Mouse (Mus musculus): ENCODE measurements around the gene A930002H24Rik. TPM values are rescaled to one million over a fixed set of nuclear protein-coding genes. Genes with fewer than 3 reads are reported as not detected.
"Not testable (repeated sequence)": the region's sequence is repeated elsewhere in the genome, so short reads cannot be mapped to it uniquely, and the experiment has no call there.

A930002H24Rik gene
- polyA plus RNA-seq, 1 experiment from 2014 or later: 1.8 TPM

GRCm38 (mm10) chr17:63857023-63857544 lies 6.5 kb downstream of the A930002H24Rik start:
- Histone ChIP-seq H3K4me1 (replicated peaks) (no peaks in the 10 kb centered on the region), H3K4me2 (replicated peaks) (no peak overlapping the region), H3K9ac (no peak overlapping the region), H3K27me3 (replicated peaks) (no peaks in the 10 kb centered on the region), H3K27ac (no peak overlapping the region), H3K36me3 (no peaks in the 10 kb centered on the region), H3K4me3 (replicated peaks) (no peak overlapping the region), H3K9me3 (no peaks in the 10 kb centered on the region)
- no peak for ATAC-seq
- 92% methylated on average over 7 of the region's 7 CpGs for WGBS

DNA sequence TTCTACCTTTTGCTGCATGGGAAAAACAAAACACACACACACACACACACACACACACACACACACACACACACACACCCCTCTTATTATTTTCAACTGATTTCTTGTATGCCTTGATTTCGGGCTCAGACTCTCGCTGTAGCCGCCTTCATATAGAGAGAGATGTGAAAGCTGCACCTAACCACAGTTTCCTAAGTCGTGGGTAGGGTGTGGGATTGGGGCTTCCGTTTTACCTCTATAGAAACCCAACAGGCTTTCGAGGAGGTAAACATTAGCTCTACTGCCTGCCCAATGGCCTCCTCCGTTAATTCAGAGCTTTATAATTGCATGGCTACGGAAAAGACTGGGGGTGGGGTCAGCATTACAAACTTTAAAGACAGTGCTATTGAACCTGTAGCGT lies 13.6 kb downstream of the A930002H24Rik start:
- Histone ChIP-seq H3K4me2 (replicated peaks) (0 out of 2 replicates have a peak overlapping the region, but pooled peaks have one; percentile 58), H3K27me3 (replicated peaks) (no peaks in the 10 kb centered on the region), H3K9me3 (no peaks in the 10 kb centered on the region), H3K36me3 (no peaks in the 10 kb centered on the region), H3K27ac (no peak overlapping the region), H3K4me3 (replicated peaks) (no peak overlapping the region), H3K4me1 (replicated peaks) (no peaks in the 10 kb centered on the region), H3K9ac (no peak overlapping the region)
- WGBS: 87% methylated on average over 9 of the region's 9 CpGs
- ATAC-seq: peak; percentile 26; the same call in 1 of the 2 replicates

DNA sequence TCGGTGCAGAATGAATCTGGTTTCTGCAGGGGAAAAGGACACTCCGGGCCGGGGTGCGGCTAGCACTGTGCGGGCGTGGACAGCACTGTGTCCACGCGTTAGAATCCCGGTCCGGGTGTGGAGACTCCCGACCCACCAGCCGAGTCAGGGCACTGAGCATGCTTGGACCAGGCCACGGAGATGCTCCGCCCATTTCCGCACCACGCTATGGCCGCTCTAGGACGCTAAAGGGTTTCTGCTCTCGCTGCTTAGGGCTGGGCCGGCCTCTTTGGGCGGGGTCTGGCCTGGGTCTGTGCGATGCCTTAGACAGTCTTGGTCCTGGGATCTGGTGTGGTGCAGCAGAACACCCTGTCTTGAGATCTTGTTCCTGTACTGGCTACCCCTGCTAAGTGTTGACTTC lies 14.0 kb downstream of the A930002H24Rik start:
- 2% methylated on average over 22 of the region's 22 CpGs for WGBS
- H3K27ac ChIP-seq: peak overlapping the region; percentile 65; the same call in 1 of the 2 replicates

DNA sequence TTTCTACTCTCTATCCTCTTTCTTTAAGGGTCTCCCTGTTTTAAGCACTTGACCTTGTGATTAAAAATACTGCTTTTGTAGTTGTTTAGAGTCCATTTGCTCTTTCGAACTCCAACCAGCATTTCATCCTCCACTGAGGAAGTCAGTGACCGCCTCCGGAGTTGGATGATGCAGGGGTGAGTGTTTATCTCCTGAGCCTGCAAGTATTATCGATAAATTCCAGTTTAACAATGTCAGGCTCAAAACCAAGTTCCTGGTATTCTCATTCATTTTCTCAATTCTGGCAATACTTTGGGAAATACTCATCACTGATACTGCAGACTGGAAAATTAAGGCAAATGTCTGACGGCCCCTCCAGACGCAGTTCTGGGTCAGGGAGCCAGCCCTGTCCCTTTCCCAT lies 14.4 kb downstream of the A930002H24Rik start:
- Histone ChIP-seq H3K27ac (peak overlapping the region; percentile 65; the same call in 1 of the 2 replicates), H3K9me3 (no peaks in the 10 kb centered on the region), H3K27me3 (replicated peaks) (no peaks in the 10 kb centered on the region), H3K4me2 (replicated peaks) (peak overlapping the region; percentile 58), H3K9ac (peak overlapping the region; percentile 68), H3K4me3 (replicated peaks) (peak overlapping the region; percentile 58), H3K4me1 (replicated peaks) (no peaks in the 10 kb centered on the region), H3K36me3 (no peaks in the 10 kb centered on the region)
- WGBS: 2% methylated on average over 6 of the region's 6 CpGs
- peak; percentile 61 for ATAC-seq

More for the DNA sequence above, 14.0 kb downstream of the A930002H24Rik start:
- Histone ChIP-seq H3K4me2 (replicated peaks) (peak overlapping the region; percentile 58), H3K27me3 (replicated peaks) (no peaks in the 10 kb centered on the region), H3K36me3 (no peaks in the 10 kb centered on the region), H3K4me1 (replicated peaks) (no peaks in the 10 kb centered on the region), H3K9ac (peak overlapping the region; percentile 68), H3K9me3 (no peaks in the 10 kb centered on the region), H3K4me3 (replicated peaks) (peak overlapping the region; percentile 58)
- peak; percentile 100 for ATAC-seq

- H3K4me3 ChIP-seq (replicated peaks); H3K27me3 ChIP-seq (replicated peaks); H3K4me2 ChIP-seq (replicated peaks); H3K27ac ChIP-seq; H3K9me3 ChIP-seq; H3K36me3 ChIP-seq; H3K4me1 ChIP-seq (replicated peaks); H3K9ac ChIP-seq; ATAC-seq: not testable (repeated sequence)
- whole genome bisulfite sequencing: 94% methylated on average over 3 of the region's 3 CpGs
Measured at GRCm38 (mm10) chr17:63845766-63846165, 17.8 kb downstream of the A930002H24Rik start.

DNA sequence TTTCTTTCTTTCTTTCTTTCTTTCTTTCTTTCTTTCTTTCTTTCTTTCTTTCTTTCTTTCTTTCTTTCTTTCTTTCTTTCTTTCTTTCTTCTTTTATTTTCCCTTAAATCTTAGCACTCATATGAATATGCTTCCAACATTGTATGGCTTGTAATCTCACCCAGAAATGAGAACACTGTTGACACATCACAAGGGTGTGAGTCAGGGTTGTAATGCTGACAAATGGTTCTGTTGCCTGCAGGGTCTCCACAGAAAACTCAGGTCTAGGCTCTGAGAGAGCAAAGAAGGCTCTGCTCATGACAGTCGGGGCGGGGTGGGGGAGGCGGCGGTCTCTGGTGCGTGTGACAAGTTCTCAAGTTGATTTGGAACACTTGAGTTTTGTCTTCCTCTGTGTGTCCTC lies 18.7 kb downstream of the A930002H24Rik start:
- H3K4me3 ChIP-seq (replicated peaks): no peak overlapping the region
- no peak overlapping the region for H3K9ac ChIP-seq
- no peaks in the 10 kb centered on the region for H3K4me1 ChIP-seq (replicated peaks)
- H3K27ac ChIP-seq: no peak overlapping the region
- no peaks in the 10 kb centered on the region for H3K9me3 ChIP-seq
- 82% methylated on average over 5 of the region's 5 CpGs for WGBS
- H3K27me3 ChIP-seq (replicated peaks): no peaks in the 10 kb centered on the region
- H3K36me3 ChIP-seq: no peaks in the 10 kb centered on the region
- no peak for ATAC-seq
- H3K4me2 ChIP-seq (replicated peaks): no peak overlapping the region

DNA sequence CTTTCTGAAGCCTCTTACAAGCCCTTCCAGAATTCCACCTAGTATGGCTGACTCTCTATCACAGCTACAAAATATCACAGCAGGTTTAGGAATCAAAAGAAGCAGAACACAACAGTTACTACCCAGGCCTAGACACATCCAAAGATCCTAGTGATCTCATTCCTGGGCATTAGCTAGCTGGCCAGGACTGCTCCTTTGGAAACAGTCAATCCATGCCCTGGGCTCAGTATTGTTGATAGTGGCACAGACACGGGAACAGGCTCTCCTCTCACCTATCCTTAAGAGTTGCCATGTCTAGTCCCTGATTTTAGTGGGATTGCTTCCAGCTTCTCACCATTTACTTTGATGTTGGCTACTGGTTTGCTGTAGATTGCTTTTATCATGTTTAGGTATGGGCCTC lies 21.4 kb downstream of the A930002H24Rik start:
- no peak overlapping the region for H3K27ac ChIP-seq
- no peaks in the 10 kb centered on the region for H3K9me3 ChIP-seq

GRCm38 (mm10) chr17:63839636-63840269 lies 23.8 kb downstream of the A930002H24Rik start:
- Histone ChIP-seq H3K27ac (no peak overlapping the region), H3K9me3 (no peaks in the 10 kb centered on the region), H3K4me3 (replicated peaks) (no peak overlapping the region), H3K27me3 (replicated peaks) (no peaks in the 10 kb centered on the region), H3K4me2 (replicated peaks) (no peak overlapping the region), H3K9ac (no peak overlapping the region), H3K36me3 (no peaks in the 10 kb centered on the region), H3K4me1 (replicated peaks) (no peaks in the 10 kb centered on the region)
- WGBS: 95% methylated on average over 3 of the region's 3 CpGs
- no peak for ATAC-seq

More for the DNA sequence above, 21.4 kb downstream of the A930002H24Rik start:
- 70% methylated on average over 1 of the region's 1 CpGs for WGBS
- H3K9ac ChIP-seq: no peak overlapping the region
- H3K36me3 ChIP-seq: no peaks in the 10 kb centered on the region
- no peak for ATAC-seq
- no peaks in the 10 kb centered on the region for H3K27me3 ChIP-seq (replicated peaks)
- no peaks in the 10 kb centered on the region for H3K4me1 ChIP-seq (replicated peaks)
- H3K4me2 ChIP-seq (replicated peaks): no peak overlapping the region
- H3K4me3 ChIP-seq (replicated peaks): no peak overlapping the region

GRCm38 (mm10) chr17:63838144-63838543 lies 25.4 kb downstream of the A930002H24Rik start:
- Histone ChIP-seq H3K36me3 (no peaks in the 10 kb centered on the region), H3K4me1 (replicated peaks) (no peaks in the 10 kb centered on the region), H3K27me3 (replicated peaks) (no peaks in the 10 kb centered on the region), H3K4me2 (replicated peaks) (no peak overlapping the region), H3K9ac (no peak overlapping the region), H3K9me3 (no peaks in the 10 kb centered on the region), H3K4me3 (replicated peaks) (no peak overlapping the region), H3K27ac (no peak overlapping the region)
- no peak for ATAC-seq
- WGBS: 88% methylated on average over 8 of the region's 8 CpGs

- Histone ChIP-seq H3K36me3 (no peaks in the 10 kb centered on the region), H3K27me3 (replicated peaks) (no peaks in the 10 kb centered on the region), H3K9me3 (no peaks in the 10 kb centered on the region), H3K4me3 (replicated peaks) (no peak overlapping the region), H3K4me2 (replicated peaks) (no peak overlapping the region), H3K9ac (no peak overlapping the region), H3K27ac (no peak overlapping the region), H3K4me1 (replicated peaks) (no peaks in the 10 kb centered on the region)
- no peak for ATAC-seq
- WGBS: 85% methylated on average over 8 of the region's 8 CpGs
Measured at GRCm38 (mm10) chr17:63836641-63837040, 26.9 kb downstream of the A930002H24Rik start.

GRCm38 (mm10) chr17:63836223-63836622 lies 27.4 kb downstream of the A930002H24Rik start:
- Histone ChIP-seq H3K4me2 (replicated peaks) (no peak overlapping the region), H3K4me3 (replicated peaks) (no peak overlapping the region), H3K36me3 (no peaks in the 10 kb centered on the region), H3K9ac (no peak overlapping the region), H3K27ac (no peak overlapping the region), H3K27me3 (replicated peaks) (no peaks in the 10 kb centered on the region), H3K9me3 (no peaks in the 10 kb centered on the region), H3K4me1 (replicated peaks) (no peaks in the 10 kb centered on the region)
- ATAC-seq: no peak
- WGBS: 91% methylated on average over 2 of the region's 2 CpGs

DNA sequence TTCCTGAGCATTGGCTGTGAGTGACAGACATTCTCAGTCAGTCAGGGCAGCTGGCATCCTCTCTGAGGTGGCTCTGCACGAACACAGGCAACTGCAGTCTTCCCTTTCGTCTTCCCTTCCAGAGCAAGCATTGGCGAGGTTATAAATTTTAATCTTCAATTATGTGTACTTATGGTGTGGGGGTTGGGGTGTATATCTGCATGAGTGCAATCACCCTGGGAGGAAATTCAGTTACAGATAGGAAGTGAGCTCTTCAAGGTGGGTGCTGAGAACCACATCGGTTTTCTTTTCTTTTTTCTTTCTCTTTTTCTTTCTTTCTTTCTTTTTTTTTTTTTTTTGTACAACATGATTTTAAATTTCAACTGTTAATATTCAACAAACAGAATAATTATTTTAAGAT lies 32.0 kb downstream of the A930002H24Rik start:
- Histone ChIP-seq H3K4me1 (replicated peaks) (no peaks in the 10 kb centered on the region), H3K4me3 (replicated peaks) (no peak overlapping the region), H3K4me2 (replicated peaks) (no peak overlapping the region), H3K27ac (no peak overlapping the region), H3K36me3 (no peaks in the 10 kb centered on the region), H3K27me3 (replicated peaks) (no peaks in the 10 kb centered on the region), H3K9ac (no peak overlapping the region), H3K9me3 (no peaks in the 10 kb centered on the region)
- 75% methylated on average over 4 of the region's 4 CpGs for WGBS
- ATAC-seq: no peak
